Mouse (Mus musculus) layer of hippocampus, adult 18-20 months (tissue): Measurements from ENCODE around the gene Atp6v0a1. TPM values are rescaled to one million over a fixed set of nuclear protein-coding genes. Genes with fewer than 3 reads are reported as not detected.

ENCODE experiments used
- DNase-seq, 2 experiments: peaks; one replicate each; pipeline ENCODE4 v3.0.0; 2022; ENCODE audit warnings: low spot score in 2 of 2
- long read RNA-seq: library from polyadenylated mRNA; stranded (forward); transcript quantifications from one replicate; pipeline ENCODE4 v2.0.0, GENCODE M21; 2021
- total RNA-seq, 2 experiments: library from RNA; stranded (reverse); gene quantifications; 2 replicates each; pipeline ENCODE4 v1.2.3; 2021

Atp6v0a1 gene
- total RNA-seq: 100 to 1,000 TPM; 421 to 426 TPM
- long read RNA-seq, full-length matches to known transcripts: 76 of 191 reads
- long read RNA-seq, partial matches to known transcripts: 35 of 191 reads
- long read RNA-seq, other reads (novel, unspliced or antisense): 80 of 191 reads

GRCm38 (mm10) chr11:101009046-101009887, at the start of gene Atp6v0a1:
Atp6v0a1 (plus strand) TSS chr11:101009452.
- peak; percentile 97 to 99 for DNase-seq

GRCm38 (mm10) chr11:100959464-100959810, 49.8 kb upstream of the Atp6v0a1 start:
- DNase-seq: peak in 1 of 2 experiments; percentile 61

GRCm38 (mm10) chr11:100959826-100960225, 49.4 kb upstream of the Atp6v0a1 start:
- no peak for DNase-seq

GRCm38 (mm10) chr11:100960540-100960939, 48.7 kb upstream of the Atp6v0a1 start:
- no peak for DNase-seq

GRCm38 (mm10) chr11:100962371-100962911, 46.8 kb upstream of the Atp6v0a1 start:
- no peak for DNase-seq

- DNase-seq: no peak
Observed at GRCm38 (mm10) chr11:100963647-100964046, 45.6 kb upstream of the Atp6v0a1 start.

- DNase-seq: no peak
Observed at GRCm38 (mm10) chr11:100964180-100964579, 45.1 kb upstream of the Atp6v0a1 start.

- no peak for DNase-seq
Observed at GRCm38 (mm10) chr11:100964901-100965542, 44.2 kb upstream of the Atp6v0a1 start.

- no peak for DNase-seq
Observed at GRCm38 (mm10) chr11:100965760-100966159, 43.5 kb upstream of the Atp6v0a1 start.

- DNase-seq: no peak
Observed at GRCm38 (mm10) chr11:100967376-100967775, 41.9 kb upstream of the Atp6v0a1 start.

- DNase-seq: no peak
Observed at GRCm38 (mm10) chr11:100967881-100968420, 41.3 kb upstream of the Atp6v0a1 start.

GRCm38 (mm10) chr11:100968501-100968900, 40.8 kb upstream of the Atp6v0a1 start:
- no peak for DNase-seq

GRCm38 (mm10) chr11:100969189-100969743, 40.0 kb upstream of the Atp6v0a1 start:
- DNase-seq: no peak

- DNase-seq: no peak
Observed at GRCm38 (mm10) chr11:100969744-100970556, 39.3 kb upstream of the Atp6v0a1 start.

- DNase-seq: peak; percentile 40 to 42
Observed at GRCm38 (mm10) chr11:100970557-100970937, 38.7 kb upstream of the Atp6v0a1 start, which contains the start of gene Cavin1. Cavin1 (minus strand) TSS chr11:100970887.

GRCm38 (mm10) chr11:100971455-100971854, 37.8 kb upstream of the Atp6v0a1 start:
- DNase-seq: no peak

GRCm38 (mm10) chr11:100973245-100973644, 36.0 kb upstream of the Atp6v0a1 start:
- DNase-seq: no peak

- no peak for DNase-seq
Observed at GRCm38 (mm10) chr11:100974381-100974970, 34.8 kb upstream of the Atp6v0a1 start.

- no peak for DNase-seq
Observed at GRCm38 (mm10) chr11:100975241-100975640, 34.0 kb upstream of the Atp6v0a1 start.

GRCm38 (mm10) chr11:100979887-100980286, 29.4 kb upstream of the Atp6v0a1 start:
- DNase-seq: no peak
